Mouse (Mus musculus) C3H10T1/2 (cell line): ENCODE measurements around the gene Ist1. TPM values are rescaled to one million over a fixed set of nuclear protein-coding genes. Genes with fewer than 3 reads are reported as not detected.

Source experiments
- polyA plus RNA-seq, 2 experiments: library from polyadenylated mRNA; unstranded; fragments of >200 nt; fragmentation: generic; extraction: Trizol; gene quantifications; one replicate each; pipeline ENCODE4 v1.2.1; 2012; ENCODE audit warnings: missing spikeins in 2 of 2

Ist1 gene
- polyA plus RNA-seq = 10 to 100 TPM; 16.1 to 38.3 TPM

GRCm38 (mm10) chr8:109693146-109693900, at the start of gene Ist1:
TSS of gene Ist1 (minus strand) at chr8:109693260.

GRCm38 (mm10) chr8:109737237-109738048, 44.4 kb upstream of the Ist1 start, which contains the start of gene Atxn1l:
TSS of gene Atxn1l (minus strand) at chr8:109737739.

DNA sequence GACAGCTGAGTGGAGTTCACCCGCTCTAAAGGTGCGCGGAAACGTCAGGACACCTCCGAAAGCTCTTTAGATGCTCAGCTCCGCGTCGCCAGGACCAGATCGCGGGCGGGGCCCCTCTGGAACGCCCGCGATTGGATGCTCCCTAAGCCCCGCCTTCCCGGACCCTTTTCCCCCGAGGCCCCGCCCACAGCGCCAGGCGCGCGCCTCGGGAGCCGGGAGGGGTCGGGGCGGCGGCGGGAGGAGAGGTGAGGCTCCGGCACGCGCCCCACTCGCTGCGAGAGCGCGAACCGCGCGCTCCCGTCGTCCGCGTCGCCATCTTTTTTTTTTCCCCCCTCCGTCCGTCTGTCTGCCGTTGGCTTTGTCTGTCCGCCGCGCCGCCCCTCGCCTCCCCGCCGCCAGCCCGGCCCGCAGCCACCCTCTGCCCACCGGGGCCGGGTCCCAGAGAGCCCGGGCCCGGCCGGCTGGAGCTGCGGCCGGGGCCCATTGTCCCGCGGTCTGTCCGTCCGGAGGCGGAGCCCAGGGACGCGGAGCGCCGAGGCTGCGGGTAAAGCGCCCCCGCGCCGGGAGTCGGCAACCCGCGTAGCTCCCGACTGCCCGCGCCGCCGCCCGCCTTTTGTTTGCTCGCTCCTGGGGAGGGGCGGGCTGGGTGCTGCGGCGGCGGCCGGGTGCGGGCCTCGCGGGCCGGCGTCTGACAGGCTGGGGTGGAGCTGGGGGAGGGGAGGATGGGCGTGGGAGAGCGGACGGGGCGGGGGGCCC, 12.4 kb upstream of the Ist1 start, which contains the start of gene Zfp821:
Gene Zfp821, plus strand, starts transcription at position 227 of the 756 bp plus-strand sequence.

Other genes with a start within 250 kb of the Ist1 start
- gene Pmfbp1, start 199.2 kb downstream of the Ist1 start, polyA plus RNA-seq = not detected
- gene Dhx38, start 127.4 kb downstream of the Ist1 start, polyA plus RNA-seq = 10 to 100 TPM in 1 of 2 experiments, 1 to 10 TPM in 1; 8.4 to 25.3 TPM
- 10 to 100 TPM in 1 of 2 experiments, 1 to 10 TPM in 1; 3.0 to 12.8 TPM for gene Txnl4b, start 127.4 kb downstream of the Ist1 start, polyA plus RNA-seq
- gene Hp, start 114.1 kb downstream of the Ist1 start, polyA plus RNA-seq = 1 to 10 TPM in 1 of 2 experiments, under 1 TPM in 1; 0.04 to 4.0 TPM
- 10 to 100 TPM; 12.3 to 14.9 TPM for gene Dhodh, start 84.6 kb downstream of the Ist1 start, polyA plus RNA-seq
- not detected for gene Pkd1l3, start 78.7 kb downstream of the Ist1 start, polyA plus RNA-seq
- 10 to 100 TPM in 1 of 2 experiments, 1 to 10 TPM in 1; 4.8 to 20.6 TPM for gene Zfp821, start 12.3 kb upstream of the Ist1 start, polyA plus RNA-seq
- 1 to 10 TPM; 4.4 to 7.7 TPM for gene Atxn1l, start 44.5 kb upstream of the Ist1 start, polyA plus RNA-seq
- gene Ap1g1, start 85.3 kb upstream of the Ist1 start, polyA plus RNA-seq = 10 to 100 TPM in 1 of 2 experiments, 1 to 10 TPM in 1; 3.8 to 22.8 TPM
- 1 to 10 TPM in 1 of 2 experiments, under 1 TPM in 1; 0.29 to 3.7 TPM for gene Phlpp2, start 175.3 kb upstream of the Ist1 start, polyA plus RNA-seq